Mouse (Mus musculus): ENCODE results near the gene Smyd5.
A peak's percentile ranks its signal among the peaks of the same experiment; 100 is the strongest.

DNA sequence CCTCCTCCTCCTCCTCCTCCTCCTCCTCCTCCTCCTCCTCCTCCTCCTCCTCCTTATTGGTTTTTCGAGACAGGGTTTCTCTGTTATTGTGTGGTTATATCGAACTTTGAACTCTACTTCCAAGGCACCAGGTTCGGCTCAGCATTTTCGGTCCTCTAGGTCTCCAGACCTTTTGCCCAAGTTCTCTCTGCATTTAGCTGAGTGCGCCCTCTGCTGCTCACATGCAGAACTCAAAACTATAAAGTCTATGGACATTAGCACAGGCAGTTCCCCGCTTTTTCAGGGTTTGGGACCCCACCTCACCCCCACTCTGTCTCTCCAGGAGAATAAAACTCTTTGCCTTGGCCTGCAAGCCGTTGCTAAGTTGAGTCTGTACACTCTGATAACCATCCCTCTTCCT lies 40.0 kb upstream of the Smyd5 start:
- no peak for TF ChIP-seq POLR2A (IDR thresholded peaks at IDR 0.05; ENCODE audit: insufficient read depth, low read length)
- peak; percentile 71 for TF ChIP-seq CTCF (IDR thresholded peaks at IDR 0.05; ENCODE audit: low read depth, low read length)
